Mouse (Mus musculus) G1E (cell line): ENCODE results near the gene Ckap5.

Source experiments
- CTCF ChIP-seq: IDR thresholded peaks from 2 replicates; pipeline ENCODE4 v1.5.1; 2012; ENCODE audit warnings: low read depth, low read length, inconsistent platforms, mixed read lengths
- GATA1 ChIP-seq: IDR thresholded peaks from 2 replicates; pipeline ENCODE4 v1.6.1; 2012; ENCODE audit warnings: borderline replicate concordance, low read length, inconsistent platforms, mixed read lengths

GRCm38 (mm10) chr2:91622356-91622755 lies 95.8 kb downstream of the Ckap5 start:
- TF ChIP-seq CTCF (no peak), GATA1 (no peak)
